Comparison of ENCODE assay signal across 8 mouse cellular contexts in genomic region chr10:109684109-109685056, GRCm38 (mm10).
DNase-seq lines count a peak whose midpoint lies in the region; ATAC-seq and TF ChIP-seq lines count a peak whose summit lies in the region.

No protein-coding gene starts in this region.

- H3K9ac ChIP-seq in kidney, embryonic 15.5 days: no peak overlapping the region
- H3K9ac ChIP-seq in intestine, postnatal 0 days (ENCODE audit: low read depth, low read length): no peak overlapping the region
- no peak overlapping the region for H3K9ac ChIP-seq in lung, embryonic 16.5 days (ENCODE audit: low read length)

- WGBS in kidney, embryonic 15.5 days: 44% methylated on average over 27 of the region's 27 CpGs
- 49% methylated on average over 27 of the region's 27 CpGs for WGBS in intestine, postnatal 0 days
- WGBS in lung, embryonic 16.5 days: 45% methylated on average over 27 of the region's 27 CpGs

- peak overlapping the region; percentile 45 for H3K4me2 ChIP-seq in kidney, embryonic 15.5 days
- peak overlapping the region; percentile 27 for H3K4me2 ChIP-seq in intestine, postnatal 0 days (replicated peaks; ENCODE audit: low read depth)
- H3K4me2 ChIP-seq in lung, embryonic 16.5 days (ENCODE audit: low read depth, low read length): peak overlapping the region; percentile 4

- no peak for DNase-seq in kidney, adult 9 months
- DNase-seq in embryo, embryonic 9.5 days (ENCODE audit: extremely low spot score): peak; percentile 72
- peak; percentile 37 to 61 for DNase-seq in heart, adult 18-20 months
- peak; percentile 96 for DNase-seq in retina, postnatal 1 day

- H3K27ac ChIP-seq in kidney, embryonic 15.5 days: no peak overlapping the region
- no peak overlapping the region for H3K27ac ChIP-seq in intestine, postnatal 0 days (ENCODE audit: low read depth, low read length)
- no peak overlapping the region for H3K27ac ChIP-seq in lung, embryonic 16.5 days (ENCODE audit: low read length)

- 0 out of 2 replicates have a peak, but pooled peaks cover 3% of the 10 kb centered on the region for H3K4me1 ChIP-seq in kidney, embryonic 15.5 days
- no peaks in the 10 kb centered on the region for H3K4me1 ChIP-seq in intestine, postnatal 0 days (replicated peaks; ENCODE audit: control insufficient read depth, insufficient read depth, low read length)
- H3K4me1 ChIP-seq in lung, embryonic 16.5 days (replicated peaks; ENCODE audit: control insufficient read depth, insufficient read depth, low read length): no peaks in the 10 kb centered on the region

- peak overlapping the region; percentile 25 for H3K4me3 ChIP-seq in kidney, embryonic 15.5 days (replicated peaks)
- no peak overlapping the region for H3K4me3 ChIP-seq in intestine, postnatal 0 days (ENCODE audit: low read depth, low read length)
- H3K4me3 ChIP-seq in lung, embryonic 16.5 days (ENCODE audit: low read length): 0 out of 2 replicates have a peak overlapping the region, but pooled peaks have one; percentile 2

- no peaks in the 10 kb centered on the region for H3K36me3 ChIP-seq in kidney, embryonic 15.5 days
- no peaks in the 10 kb centered on the region for H3K36me3 ChIP-seq in intestine, postnatal 0 days (ENCODE audit: control insufficient read depth, insufficient read depth)
- no peaks in the 10 kb centered on the region for H3K36me3 ChIP-seq in lung, embryonic 16.5 days (ENCODE audit: control insufficient read depth, insufficient read depth, low read length)

- peak; percentile 62 for TF ChIP-seq CTCF in intestine, postnatal 0 days (IDR thresholded peaks at IDR 0.05; ENCODE audit: low read depth)

- H3K27me3 ChIP-seq in kidney, embryonic 15.5 days: no peaks in the 10 kb centered on the region
- no peaks in the 10 kb centered on the region for H3K27me3 ChIP-seq in intestine, postnatal 0 days (replicated peaks; ENCODE audit: control insufficient read depth, insufficient read depth, low read length)
- no peaks in the 10 kb centered on the region for H3K27me3 ChIP-seq in lung, embryonic 16.5 days (ENCODE audit: control insufficient read depth, insufficient read depth, low read depth, low read length)

- no peaks in the 10 kb centered on the region for H3K9me3 ChIP-seq in kidney, embryonic 15.5 days (replicated peaks)
- no peaks in the 10 kb centered on the region for H3K9me3 ChIP-seq in intestine, postnatal 0 days (ENCODE audit: control insufficient read depth)
- no peaks in the 10 kb centered on the region for H3K9me3 ChIP-seq in lung, embryonic 16.5 days (ENCODE audit: control insufficient read depth, low read length)

- peak; percentile 94 for ATAC-seq in kidney, embryonic 15.5 days (replicated peaks; ENCODE audit: low FRiP score)
- ATAC-seq in intestine, postnatal 0 days: no peak
- peak; percentile 80 for ATAC-seq in lung, embryonic 16.5 days (ENCODE audit: low read depth)
- no peak for ATAC-seq in monocyte, adult 5-6 weeks (replicated peaks; ENCODE audit: insufficient number of reproducible peaks, low FRiP score, low TSS enrichment, poor library complexity, severe bottlenecking)

Comparison
In these comparisons a context has a peak if more than half of its experiments do, and no peak if none do; other contexts are left out.
1. ATAC-seq: peak in kidney, embryonic 15.5 days (single experiment) and lung, embryonic 16.5 days (single experiment); none in intestine, postnatal 0 days (single experiment) and monocyte, adult 5-6 weeks (single experiment).
2. Peak in every context shown above with its lines, with median percentiles within 50 percentile points of each other: H3K4me2 ChIP-seq.